Mouse (Mus musculus) midbrain, embryonic 16.5 days (tissue): ENCODE data around the gene Mcf2l. TPM values are rescaled to one million over a fixed set of nuclear protein-coding genes. Genes with fewer than 3 reads are reported as not detected.

ENCODE experiments used
- ATAC-seq: fragments of 200-750 bp; cut with Nextera tagmentation; 2 replicates; pipeline ENCODE4 v1.8.0; 2017; ENCODE audit warnings: moderate TSS enrichment
- H3K27ac ChIP-seq: fragments of 300-500 bp; sonication (generic); 2 replicates; pipeline ENCODE4 v1.5.1; 2014; ENCODE audit warnings: mild to moderate bottlenecking, low read length, mixed read lengths
- H3K27me3 ChIP-seq: fragments of 300-500 bp; sonication (generic); 2 replicates; pipeline ENCODE4 v1.6.1; 2014; ENCODE audit warnings: low read depth, low read length, mixed read lengths; ENCODE audit not compliant: control insufficient read depth, insufficient read depth
- H3K36me3 ChIP-seq: fragments of 300-500 bp; sonication (generic); 2 replicates; pipeline ENCODE4 v1.6.1; 2014; ENCODE audit warnings: mild to moderate bottlenecking, low read length, moderate library complexity, mixed read lengths; ENCODE audit not compliant: control insufficient read depth, insufficient read depth
- H3K4me1 ChIP-seq: fragments of 300-500 bp; sonication (generic); 2 replicates; pipeline ENCODE4 v1.6.1; 2014; ENCODE audit warnings: mild to moderate bottlenecking, low read length, mixed read lengths; ENCODE audit not compliant: control insufficient read depth, insufficient read depth
- H3K4me2 ChIP-seq: fragments of 300-500 bp; sonication (generic); 2 replicates; pipeline ENCODE4 v1.6.1; 2014; ENCODE audit warnings: mild to moderate bottlenecking, low read length, mixed read lengths
- H3K4me3 ChIP-seq: fragments of 300-500 bp; sonication (generic); 2 replicates; pipeline ENCODE4 v1.5.1; 2014; ENCODE audit warnings: low read depth, mild to moderate bottlenecking, low read length, moderate library complexity, mixed read lengths
- H3K9ac ChIP-seq: fragments of 300-500 bp; sonication (generic); 2 replicates; pipeline ENCODE4 v1.6.1; 2014; ENCODE audit warnings: low read depth, low read length, mixed read lengths
- H3K9me3 ChIP-seq: fragments of 300-500 bp; sonication (generic); replicated peaks from 2 replicates; pipeline ENCODE4 v1.6.1; 2014; ENCODE audit warnings: mild to moderate bottlenecking, low read length, mixed read lengths; ENCODE audit not compliant: control insufficient read depth, poor library complexity, severe bottlenecking
- WGBS: fragments of 180-500 bp; shearing (Covaris S2); extraction: QIAGEN DNeasy Blood & Tissue Kit; methylation state at CpG from one replicate; pipeline ENCODE4 v1.1.7; 2014; 5-methylcytosine and 5-hydroxymethylcytosine counted together
- polyA plus RNA-seq: library from polyadenylated mRNA; unstranded; fragments of >200 nt; fragmentation: Nextera tagmentation; extraction: Ambion mirVana; gene quantifications from 2 replicates; pipeline ENCODE4 v1.2.1, GENCODE M21; 2015

Mcf2l gene
- polyA plus RNA-seq, 1 experiment from 2014 or later = 190 TPM

GRCm38 (mm10) chr8:12833616-12834015 is 40.0 kb upstream of the Mcf2l start:
- whole genome bisulfite sequencing = 95% methylated on average over 5 of the region's 5 CpGs

GRCm38 (mm10) chr8:12840834-12841233 is 32.8 kb upstream of the Mcf2l start:
- ATAC-seq = no peak
- peaks cover 53% of the 10 kb centered on the region for H3K36me3 ChIP-seq
- 93% methylated on average over 7 of the region's 7 CpGs for WGBS

More at GRCm38 (mm10) chr8:12833616-12834015, 40.0 kb upstream of the Mcf2l start:
- no peak overlapping the region for H3K4me2 ChIP-seq
- H3K36me3 ChIP-seq = peaks cover 25% of the 10 kb centered on the region
- no peaks in the 10 kb centered on the region for H3K27me3 ChIP-seq
- peaks cover 11% of the 10 kb centered on the region for H3K4me1 ChIP-seq
- no peak overlapping the region for H3K9ac ChIP-seq
- no peak overlapping the region for H3K27ac ChIP-seq
- no peaks in the 10 kb centered on the region for H3K9me3 ChIP-seq
- H3K4me3 ChIP-seq = no peak overlapping the region
- no peak for ATAC-seq

GRCm38 (mm10) chr8:12842342-12842995 is 31.1 kb upstream of the Mcf2l start:
- Histone ChIP-seq H3K27me3 (no peaks in the 10 kb centered on the region), H3K9ac (no peak overlapping the region), H3K4me2 (no peak overlapping the region), H3K9me3 (no peaks in the 10 kb centered on the region), H3K4me1 (no peaks in the 10 kb centered on the region), H3K4me3 (no peak overlapping the region), H3K27ac (no peak overlapping the region), H3K36me3 (peaks cover 51% of the 10 kb centered on the region)
- WGBS = 95% methylated on average over 11 of the region's 11 CpGs
- ATAC-seq = no peak

More at GRCm38 (mm10) chr8:12840834-12841233, 32.8 kb upstream of the Mcf2l start:
- no peak overlapping the region for H3K4me3 ChIP-seq
- H3K9me3 ChIP-seq = no peaks in the 10 kb centered on the region
- H3K27me3 ChIP-seq = no peaks in the 10 kb centered on the region
- no peak overlapping the region for H3K4me2 ChIP-seq
- no peaks in the 10 kb centered on the region for H3K4me1 ChIP-seq
- H3K27ac ChIP-seq = no peak overlapping the region
- no peak overlapping the region for H3K9ac ChIP-seq

GRCm38 (mm10) chr8:12844347-12844950 is 29.2 kb upstream of the Mcf2l start:
- Histone ChIP-seq H3K4me3 (no peak overlapping the region), H3K4me1 (no peaks in the 10 kb centered on the region), H3K9ac (no peak overlapping the region), H3K27me3 (no peaks in the 10 kb centered on the region), H3K27ac (no peak overlapping the region), H3K9me3 (no peaks in the 10 kb centered on the region), H3K36me3 (peaks cover 58% of the 10 kb centered on the region), H3K4me2 (no peak overlapping the region)
- no peak for ATAC-seq
- 95% methylated on average over 16 of the region's 16 CpGs for WGBS

GRCm38 (mm10) chr8:12846447-12846846 is 27.2 kb upstream of the Mcf2l start:
- H3K9me3 ChIP-seq = no peaks in the 10 kb centered on the region
- H3K4me2 ChIP-seq = no peak overlapping the region
- H3K36me3 ChIP-seq = peaks cover 64% of the 10 kb centered on the region
- H3K27ac ChIP-seq = no peak overlapping the region
- H3K27me3 ChIP-seq = no peaks in the 10 kb centered on the region
- ATAC-seq = no peak
- H3K4me3 ChIP-seq = no peak overlapping the region
- 96% methylated on average over 6 of the region's 6 CpGs for WGBS
- H3K9ac ChIP-seq = no peak overlapping the region
- no peaks in the 10 kb centered on the region for H3K4me1 ChIP-seq

- WGBS = 91% methylated on average over 10 of the region's 10 CpGs
- H3K9me3 ChIP-seq = no peaks in the 10 kb centered on the region
- H3K9ac ChIP-seq = no peak overlapping the region
- H3K4me3 ChIP-seq = no peak overlapping the region
- ATAC-seq = no peak
- H3K4me2 ChIP-seq = no peak overlapping the region
- H3K27ac ChIP-seq = no peak overlapping the region
- H3K36me3 ChIP-seq = peaks cover 41% of the 10 kb centered on the region
- no peaks in the 10 kb centered on the region for H3K4me1 ChIP-seq
- H3K27me3 ChIP-seq = no peaks in the 10 kb centered on the region
Observed at GRCm38 (mm10) chr8:12851241-12851640, 22.4 kb upstream of the Mcf2l start.

- no peak overlapping the region for H3K27ac ChIP-seq
- no peak overlapping the region for H3K4me3 ChIP-seq
- H3K27me3 ChIP-seq = no peaks in the 10 kb centered on the region
- no peak overlapping the region for H3K4me2 ChIP-seq
- 73% methylated on average over 15 of the region's 15 CpGs for WGBS
- no peak for ATAC-seq
- no peak overlapping the region for H3K9ac ChIP-seq
- no peaks in the 10 kb centered on the region for H3K9me3 ChIP-seq
- no peaks in the 10 kb centered on the region for H3K4me1 ChIP-seq
- peaks cover 33% of the 10 kb centered on the region for H3K36me3 ChIP-seq
Observed at GRCm38 (mm10) chr8:12856038-12856437, 17.6 kb upstream of the Mcf2l start.

GRCm38 (mm10) chr8:12863061-12863460 is 10.5 kb upstream of the Mcf2l start:
- Histone ChIP-seq H3K4me1 (no peaks in the 10 kb centered on the region), H3K4me3 (no peak overlapping the region), H3K36me3 (peaks cover 19% of the 10 kb centered on the region), H3K4me2 (no peak overlapping the region), H3K9me3 (no peaks in the 10 kb centered on the region), H3K27ac (no peak overlapping the region), H3K9ac (no peak overlapping the region), H3K27me3 (no peaks in the 10 kb centered on the region)
- no peak for ATAC-seq
- WGBS = 88% methylated on average over 3 of the region's 3 CpGs

GRCm38 (mm10) chr8:12863608-12864007 is 10.0 kb upstream of the Mcf2l start:
- H3K27ac ChIP-seq = no peak overlapping the region
- H3K9me3 ChIP-seq = no peaks in the 10 kb centered on the region
- H3K36me3 ChIP-seq = peaks cover 17% of the 10 kb centered on the region
- H3K27me3 ChIP-seq = no peaks in the 10 kb centered on the region
- H3K4me2 ChIP-seq = no peak overlapping the region
- H3K4me1 ChIP-seq = no peaks in the 10 kb centered on the region
- 81% methylated on average over 14 of the region's 14 CpGs for WGBS
- 0 out of 2 replicates have a peak, but pooled peaks have one; percentile 40 for ATAC-seq
- no peak overlapping the region for H3K4me3 ChIP-seq
- no peak overlapping the region for H3K9ac ChIP-seq
